Mouse (Mus musculus) G1E (cell line): Measurements from ENCODE around the gene Hpca.

Experiments used
- CTCF ChIP-seq: IDR thresholded peaks from 2 replicates; pipeline ENCODE4 v1.5.1; 2012; ENCODE audit warnings: low read depth, low read length, inconsistent platforms, mixed read lengths
- GATA1 ChIP-seq: IDR thresholded peaks from 2 replicates; pipeline ENCODE4 v1.6.1; 2012; ENCODE audit warnings: borderline replicate concordance, low read length, inconsistent platforms, mixed read lengths
- TAL1 ChIP-seq: conservative IDR thresholded peaks from 2 replicates; pipeline ENCODE4 v1.6.1; 2012; ENCODE audit warnings: low read depth, low read length, inconsistent platforms, mixed read lengths

GRCm38 (mm10) chr4:129111350-129111749 lies 10.5 kb downstream of the Hpca start:
- TF ChIP-seq CTCF (peak; percentile 10; the same call in 1 of the 2 replicates), GATA1 (no peak), TAL1 (no peak)
